Mouse (Mus musculus) G1E (cell line): ENCODE measurements around the gene Arhgap5. TPM values are rescaled to one million over a fixed set of nuclear protein-coding genes. Genes with fewer than 3 reads are reported as not detected.

Source experiments
- ATAC-seq: 2 replicates; pipeline ENCODE4 v1.8.0; 2016; ENCODE audit warnings: mild to moderate bottlenecking; ENCODE audit not compliant: insufficient number of reproducible peaks, poor library complexity, low FRiP score, severe bottlenecking; ENCODE audit errors: extremely low read depth
- DNase-seq: peaks from one replicate; pipeline ENCODE4 v3.0.0; 2012; ENCODE audit warnings: low spot score
- H3K27me3 ChIP-seq: 2 replicates; pipeline ENCODE4 v1.6.1; 2012; ENCODE audit warnings: mild to moderate bottlenecking, low read length, inconsistent platforms; ENCODE audit not compliant: insufficient read depth
- H3K36me3 ChIP-seq: replicated peaks from 2 replicates; pipeline ENCODE3; 2012; ENCODE audit warnings: mild to moderate bottlenecking, inconsistent platforms
- H3K4me1 ChIP-seq: 2 replicates; pipeline ENCODE4 v1.6.1; 2012; ENCODE audit warnings: low read depth, low read length, inconsistent platforms, mixed read lengths; ENCODE audit not compliant: insufficient read depth
- H3K4me3 ChIP-seq: 2 replicates; pipeline ENCODE4 v1.5.1; 2012; ENCODE audit warnings: low read depth, mild to moderate bottlenecking, inconsistent platforms, low read length, moderate library complexity, mixed read lengths
- H3K9me3 ChIP-seq: replicated peaks from 2 replicates; pipeline ENCODE4 v1.6.1; 2012; ENCODE audit warnings: inconsistent platforms
- CTCF ChIP-seq: IDR thresholded peaks from 2 replicates; pipeline ENCODE4 v1.5.1; 2012; ENCODE audit warnings: low read depth, low read length, inconsistent platforms, mixed read lengths
- GATA1 ChIP-seq: IDR thresholded peaks from 2 replicates; pipeline ENCODE4 v1.6.1; 2012; ENCODE audit warnings: borderline replicate concordance, low read length, inconsistent platforms, mixed read lengths
- GATA2 ChIP-seq: IDR thresholded peaks from 2 replicates; pipeline ENCODE4 v1.6.1; 2012; ENCODE audit warnings: low read depth, low read length, inconsistent platforms, borderline replicate concordance
- POLR2AphosphoS5 ChIP-seq: IDR thresholded peaks from 2 replicates; pipeline ENCODE4 v1.6.1; 2012; ENCODE audit warnings: low read depth, low read length, inconsistent platforms; ENCODE audit not compliant: insufficient replicate concordance
- TAL1 ChIP-seq: conservative IDR thresholded peaks from 2 replicates; pipeline ENCODE4 v1.6.1; 2012; ENCODE audit warnings: low read depth, low read length, inconsistent platforms, mixed read lengths
- polyA plus RNA-seq: library from polyadenylated mRNA; stranded (reverse); fragments of >175 nt; gene quantifications from 2 replicates; pipeline ENCODE4 v1.2.3, GENCODE M21; 2012
- total RNA-seq, 2 experiments: library from RNA; stranded (forward) in 1 of 2; stranded (reverse) in 1 of 2; fragments of 200-1000 nt in 1 of 2; fragments of >200 nt in 1 of 2; fragmentation: Nextera tagmentation in 1 of 2; gene quantifications; 2 replicates each; pipeline ENCODE4 v1.2.3; 2014 to 2017

Arhgap5 gene
- total and polyA plus RNA-seq, 3 experiments, result 0.16 TPM; not detected in 2

DNA sequence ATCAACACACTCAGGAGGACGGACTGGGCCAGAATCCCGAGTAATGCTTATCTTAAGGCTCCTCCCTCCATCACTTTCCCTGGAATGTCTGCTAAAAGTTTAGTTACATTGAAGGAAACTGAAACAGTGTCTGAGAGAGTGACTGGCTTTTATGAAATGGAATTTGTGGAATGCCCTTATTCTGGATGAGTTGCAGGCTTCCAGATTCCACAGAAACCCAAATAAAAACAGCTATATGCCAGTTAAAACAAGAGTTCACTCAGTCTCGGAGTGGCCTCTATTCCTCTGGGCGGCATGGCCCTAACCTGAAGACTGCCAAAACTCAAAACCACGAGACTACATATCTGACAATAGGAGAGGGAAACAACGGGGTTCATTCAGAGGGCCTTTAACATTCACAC is 10.5 kb upstream of the Arhgap5 start:
- TF ChIP-seq GATA2 (no peak), CTCF (no peak), TAL1 (no peak), POLR2AphosphoS5 (no peak), GATA1 (no peak)
- no peak for ATAC-seq
- no peaks in the 10 kb centered on the region for H3K27me3 ChIP-seq
- no peaks in the 10 kb centered on the region for H3K36me3 ChIP-seq
- DNase-seq, result no peak
- no peaks in the 10 kb centered on the region for H3K4me1 ChIP-seq
- H3K9me3 ChIP-seq, result no peaks in the 10 kb centered on the region
- H3K4me3 ChIP-seq, result no peak overlapping the region

DNA sequence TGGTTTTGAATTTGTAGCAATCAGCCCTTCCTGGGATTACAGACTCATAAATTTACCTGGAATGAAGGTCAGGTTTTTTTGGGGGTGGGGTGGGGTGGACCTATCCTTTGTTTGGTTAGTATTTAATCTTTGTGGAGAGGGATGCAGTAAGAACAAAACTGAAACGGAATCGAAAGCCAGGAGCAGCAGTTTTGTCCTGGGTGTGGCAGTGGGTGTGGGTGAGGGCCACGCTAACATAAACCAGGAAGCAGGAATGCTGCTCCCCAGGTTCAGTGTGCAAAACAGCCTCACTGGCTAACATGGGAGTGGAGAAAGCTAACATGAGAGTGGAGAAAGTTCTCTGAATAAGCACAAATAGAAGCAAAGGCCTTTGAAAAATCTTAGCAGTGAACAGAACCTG is 6.6 kb upstream of the Arhgap5 start:
- no peaks in the 10 kb centered on the region for H3K9me3 ChIP-seq
- H3K4me1 ChIP-seq, result no peaks in the 10 kb centered on the region
- H3K4me3 ChIP-seq, result no peak overlapping the region
- no peaks in the 10 kb centered on the region for H3K36me3 ChIP-seq
- ATAC-seq (no peak), DNase-seq (no peak)
- TF ChIP-seq GATA1, result no peak
- TF ChIP-seq POLR2AphosphoS5, result no peak
- no peak for TF ChIP-seq GATA2
- no peak for TF ChIP-seq TAL1
- TF ChIP-seq CTCF, result no peak
- no peaks in the 10 kb centered on the region for H3K27me3 ChIP-seq

GRCm38 (mm10) chr12:52500915-52501833 is 2.6 kb upstream of the Arhgap5 start:
- no peak overlapping the region for H3K4me3 ChIP-seq
- peaks cover 6% of the 10 kb centered on the region; the same call in 1 of the 2 replicates for H3K27me3 ChIP-seq
- H3K4me1 ChIP-seq, result no peaks in the 10 kb centered on the region; the same call in 1 of the 2 replicates
- peaks cover 21% of the 10 kb centered on the region for H3K9me3 ChIP-seq
- no peak for TF ChIP-seq GATA2
- TF ChIP-seq TAL1, result no peak
- TF ChIP-seq GATA1, result no peak
- no peak for TF ChIP-seq CTCF
- TF ChIP-seq POLR2AphosphoS5, result no peak
- ATAC-seq, result no peak
- no peak for DNase-seq
- no peaks in the 10 kb centered on the region for H3K36me3 ChIP-seq

DNA sequence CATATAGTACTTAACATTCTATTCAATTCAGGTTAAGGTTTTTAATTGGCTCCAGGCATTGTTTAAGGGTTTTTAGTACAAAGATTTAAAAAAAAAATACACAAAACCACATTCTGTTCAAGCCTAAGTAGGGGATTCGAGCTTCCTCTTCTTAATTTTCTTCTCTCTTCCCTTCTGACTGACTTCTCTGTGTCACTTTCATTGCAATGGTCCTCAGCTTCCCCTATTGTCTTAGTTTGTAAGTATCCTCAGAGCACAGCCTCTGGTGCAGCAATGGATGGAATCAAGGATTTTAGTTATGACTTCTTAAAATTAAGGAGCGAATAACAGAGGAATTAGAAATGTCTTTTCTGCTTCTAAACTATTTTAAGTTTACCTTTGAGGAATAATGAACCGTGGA is 1.6 kb upstream of the Arhgap5 start:
- TF ChIP-seq GATA2 (no peak), POLR2AphosphoS5 (no peak), GATA1 (no peak), CTCF (no peak), TAL1 (no peak)
- peaks cover 6% of the 10 kb centered on the region; the same call in 1 of the 2 replicates for H3K27me3 ChIP-seq
- no peaks in the 10 kb centered on the region; the same call in 1 of the 2 replicates for H3K4me1 ChIP-seq
- DNase-seq (no peak), ATAC-seq (no peak)
- no peak overlapping the region for H3K4me3 ChIP-seq
- H3K9me3 ChIP-seq, result peaks cover 21% of the 10 kb centered on the region
- H3K36me3 ChIP-seq, result no peaks in the 10 kb centered on the region

DNA sequence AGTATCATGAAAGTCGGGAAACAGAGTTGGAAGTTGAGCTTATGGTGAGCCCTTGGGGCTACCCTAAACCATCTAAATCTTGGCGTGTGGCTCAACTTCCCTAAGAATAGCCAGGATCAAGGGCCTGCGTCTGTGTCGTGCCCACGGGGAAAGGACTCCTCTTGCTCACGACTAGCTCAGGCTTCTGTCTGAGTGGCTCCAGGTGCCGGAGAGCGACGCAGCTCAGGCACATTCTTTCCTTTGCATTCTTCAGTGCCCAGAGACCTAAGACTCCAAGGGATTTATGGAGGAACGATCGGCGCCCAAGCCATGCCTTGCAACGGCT is 679 bp upstream of the Arhgap5 start:
- DNase-seq, result no peak
- no peaks in the 10 kb centered on the region; the same call in 1 of the 2 replicates for H3K4me1 ChIP-seq
- peak overlapping the region; percentile 30; the same call in 1 of the 2 replicates for H3K4me3 ChIP-seq
- TF ChIP-seq GATA2 (no peak), GATA1 (no peak), TAL1 (no peak), CTCF (no peak), POLR2AphosphoS5 (no peak)
- peaks cover 6% of the 10 kb centered on the region; the same call in 1 of the 2 replicates for H3K27me3 ChIP-seq
- H3K9me3 ChIP-seq, result peaks cover 21% of the 10 kb centered on the region
- no peak for ATAC-seq
- no peaks in the 10 kb centered on the region for H3K36me3 ChIP-seq

- TF ChIP-seq POLR2AphosphoS5 (no peak), TAL1 (no peak), GATA2 (no peak), CTCF (no peak), GATA1 (no peak)
- H3K9me3 ChIP-seq, result peaks cover 21% of the 10 kb centered on the region
- H3K4me1 ChIP-seq, result no peaks in the 10 kb centered on the region; the same call in 1 of the 2 replicates
- no peak for DNase-seq
- H3K36me3 ChIP-seq, result no peaks in the 10 kb centered on the region
- H3K4me3 ChIP-seq, result no peak overlapping the region; the same call in 1 of the 2 replicates
- peaks cover 6% of the 10 kb centered on the region; the same call in 1 of the 2 replicates for H3K27me3 ChIP-seq
- ATAC-seq, result no peak
Measured at GRCm38 (mm10) chr12:52504331-52505181, 784 bp downstream of the Arhgap5 start.
